Mouse (Mus musculus): ENCODE measurements around the gene Vmn2r68.

The Vmn2r68 gene

DNA sequence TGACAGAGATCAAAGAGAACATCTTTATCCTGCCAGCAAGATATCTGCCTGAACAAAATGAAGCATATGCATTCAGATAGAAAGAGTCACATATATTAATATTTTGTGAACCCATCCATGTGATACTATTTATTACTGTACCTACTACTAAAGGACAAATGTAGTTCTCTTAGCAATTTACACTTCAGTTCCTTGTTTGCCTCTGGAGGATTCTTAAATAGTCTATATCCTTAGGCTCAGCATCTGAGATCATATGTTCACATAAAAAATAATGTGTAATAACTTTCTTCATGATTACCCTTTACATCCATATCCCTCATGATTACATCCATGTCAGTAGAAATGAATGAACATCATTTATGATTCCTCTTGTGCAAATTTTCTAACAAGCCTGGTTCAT, at the start of gene Vmn2r68:
Gene Vmn2r68, minus strand, starts transcription at position 101 of the 400 bp plus-strand sequence.
- no peak for DNase-seq
